Mouse (Mus musculus) forebrain, embryonic 11.5 days (tissue): ENCODE measurements around the gene Rtkn. TPM values are rescaled to one million over a fixed set of nuclear protein-coding genes. Genes with fewer than 3 reads are reported as not detected.

Experiments used
- ATAC-seq: fragments of 200-750 bp; cut with Nextera tagmentation; replicated peaks from 2 replicates; pipeline ENCODE4 v1.8.0; 2017; ENCODE audit warnings: moderate TSS enrichment; ENCODE audit not compliant: low FRiP score
- DNase-seq: peaks from one replicate; pipeline ENCODE4 v3.0.0-alpha.2; 2017; ENCODE audit warnings: low spot score
- H3K27ac ChIP-seq: fragments of 300-500 bp; sonication (generic); 2 replicates; pipeline ENCODE4 v1.5.1; 2014; ENCODE audit warnings: low read depth, low read length
- H3K27me3 ChIP-seq: fragments of 300-500 bp; sonication (generic); 2 replicates; pipeline ENCODE4 v1.6.1; 2014; ENCODE audit warnings: mild to moderate bottlenecking, low read length, mixed read lengths; ENCODE audit not compliant: control insufficient read depth, insufficient read depth
- H3K36me3 ChIP-seq: fragments of 300-500 bp; sonication (generic); 2 replicates; pipeline ENCODE4 v1.6.1; 2014; ENCODE audit warnings: mild to moderate bottlenecking, low read length, moderate library complexity, mixed read lengths; ENCODE audit not compliant: control insufficient read depth, insufficient read depth
- H3K4me1 ChIP-seq: fragments of 300-500 bp; sonication (generic); replicated peaks from 2 replicates; pipeline ENCODE4 v1.6.1; 2014; ENCODE audit warnings: low read length, mixed read lengths; ENCODE audit not compliant: control insufficient read depth, insufficient read depth
- H3K4me2 ChIP-seq: fragments of 300-500 bp; sonication (generic); 2 replicates; pipeline ENCODE4 v1.6.1; 2014; ENCODE audit warnings: low read depth, mild to moderate bottlenecking, low read length, moderate library complexity, mixed read lengths; ENCODE audit not compliant: severe bottlenecking
- H3K4me3 ChIP-seq: fragments of 300-500 bp; sonication (generic); 2 replicates; pipeline ENCODE4 v1.5.1; 2014; ENCODE audit warnings: low read depth, low read length
- H3K9ac ChIP-seq: fragments of 300-500 bp; sonication (generic); 2 replicates; pipeline ENCODE4 v1.6.1; 2014; ENCODE audit warnings: low read length
- H3K9me3 ChIP-seq: fragments of 300-500 bp; sonication (generic); 2 replicates; pipeline ENCODE4 v1.6.1; 2016; ENCODE audit warnings: low read length, mixed read lengths; ENCODE audit not compliant: control insufficient read depth
- WGBS: fragments of 180-500 bp; shearing (Covaris S2); extraction: QIAGEN DNeasy Blood & Tissue Kit; methylation state at CpG from one replicate; pipeline ENCODE4 v1.1.7; 2014; 5-methylcytosine and 5-hydroxymethylcytosine counted together
- polyA plus RNA-seq: library from polyadenylated mRNA; unstranded; fragments of >200 nt; fragmentation: Nextera tagmentation; extraction: Ambion mirVana; gene quantifications from 2 replicates; pipeline ENCODE4 v1.2.1, GENCODE M21; 2014

Gene Rtkn
- polyA plus RNA-seq, 1 experiment from 2014 or later: 23.0 TPM

- Histone ChIP-seq H3K27me3 (no peaks in the 10 kb centered on the region), H3K9ac (peak overlapping the region; percentile 54), H3K9me3 (no peaks in the 10 kb centered on the region), H3K4me1 (peaks cover 27% of the 10 kb centered on the region), H3K4me3 (0 out of 2 replicates have a peak overlapping the region, but pooled peaks have one; percentile 20), H3K27ac (no peak overlapping the region), H3K4me2 (peak overlapping the region; percentile 61; the same call in 1 of the 2 replicates), H3K36me3 (no peaks in the 10 kb centered on the region)
- WGBS: 35% methylated on average over 4 of the region's 4 CpGs
- DNase-seq (no peak), ATAC-seq (no peak)
Observed at GRCm38 (mm10) chr6:83141636-83142035, 6.4 kb downstream of the Rtkn start.

DNA sequence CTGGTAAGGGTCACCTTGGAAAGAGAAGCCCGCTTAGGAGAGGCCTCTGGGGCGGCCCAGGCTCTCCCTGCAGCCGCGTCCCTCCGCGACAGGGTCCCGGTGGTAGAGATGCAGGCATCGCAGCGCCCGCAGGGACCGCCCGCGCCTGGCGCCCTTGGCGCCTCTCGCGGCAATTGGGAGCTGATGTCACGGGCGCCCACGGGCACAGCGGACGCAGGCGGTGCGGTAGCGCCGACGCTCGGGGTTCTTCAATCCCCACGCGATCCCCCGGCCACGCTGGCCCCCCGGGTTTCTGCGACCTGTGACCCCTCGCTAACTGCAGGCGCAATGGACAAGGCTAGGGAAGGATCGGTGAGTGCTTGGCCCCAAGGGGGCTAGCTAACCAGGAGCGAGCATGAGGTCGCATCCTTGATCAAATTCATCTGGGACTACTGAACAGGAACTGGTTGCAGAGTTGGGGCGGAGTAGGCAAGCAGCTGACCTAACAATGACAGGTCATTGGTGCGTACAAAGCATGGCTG lies 7.0 kb downstream of the Rtkn start:
- 2% methylated on average over 41 of the region's 41 CpGs for WGBS
- Histone ChIP-seq H3K27me3 (no peaks in the 10 kb centered on the region), H3K4me3 (peak overlapping the region; percentile 20), H3K27ac (no peak overlapping the region), H3K4me1 (peaks cover 24% of the 10 kb centered on the region), H3K36me3 (no peaks in the 10 kb centered on the region), H3K9ac (peak overlapping the region; percentile 54), H3K4me2 (peak overlapping the region; percentile 61), H3K9me3 (no peaks in the 10 kb centered on the region)
- ATAC-seq (no peak), DNase-seq (peak; percentile 58)

DNA sequence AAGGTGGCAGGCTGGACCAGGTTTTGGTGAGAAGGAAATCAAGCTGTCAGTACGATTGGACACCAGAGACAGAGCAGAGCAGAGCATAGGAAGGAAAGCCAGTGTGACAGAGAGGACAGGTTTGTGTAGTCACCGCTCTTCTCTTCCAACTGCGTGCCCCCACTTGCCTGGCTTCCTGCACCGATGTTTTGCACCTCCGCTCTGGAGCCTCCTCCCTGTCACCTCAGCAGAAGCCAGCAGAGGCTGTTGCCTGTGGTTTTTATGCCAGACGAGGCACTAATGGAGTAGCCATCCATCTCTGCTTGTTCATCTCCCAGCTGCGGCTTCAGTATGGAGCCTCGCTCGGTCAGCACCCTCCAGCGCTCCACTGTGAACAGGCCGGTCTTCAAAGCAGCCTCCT lies 7.6 kb downstream of the Rtkn start:
- Histone ChIP-seq H3K36me3 (no peaks in the 10 kb centered on the region), H3K9me3 (no peaks in the 10 kb centered on the region), H3K27ac (no peak overlapping the region), H3K27me3 (no peaks in the 10 kb centered on the region), H3K4me2 (no peak overlapping the region), H3K4me1 (peaks cover 19% of the 10 kb centered on the region), H3K4me3 (no peak overlapping the region), H3K9ac (no peak overlapping the region)
- DNase-seq: no peak
- no peak for ATAC-seq
- 54% methylated on average over 11 of the region's 11 CpGs for whole genome bisulfite sequencing

DNA sequence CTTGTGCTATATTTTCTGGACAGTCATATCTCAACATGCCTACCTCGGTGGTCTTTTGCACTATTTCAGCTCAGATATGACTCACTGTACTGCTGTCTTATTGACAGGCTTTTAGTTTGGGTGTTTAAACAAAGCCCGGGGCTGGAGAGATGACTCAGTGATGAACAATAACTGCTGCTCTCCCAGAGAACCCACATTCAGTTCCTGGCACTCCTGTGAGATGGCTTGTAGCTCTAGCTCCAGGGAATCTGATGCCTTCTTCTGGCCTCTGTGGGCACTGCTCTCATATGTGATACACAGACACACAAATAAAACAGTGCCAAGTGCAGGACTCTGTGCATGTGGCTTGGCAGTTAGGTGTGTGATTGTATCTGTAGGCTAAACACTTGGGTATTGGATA lies 9.9 kb downstream of the Rtkn start:
- no peak for ATAC-seq
- peaks cover 8% of the 10 kb centered on the region for H3K4me1 ChIP-seq
- WGBS: 89% methylated on average over 2 of the region's 2 CpGs
- no peaks in the 10 kb centered on the region for H3K36me3 ChIP-seq
- H3K27me3 ChIP-seq: no peaks in the 10 kb centered on the region
- H3K9me3 ChIP-seq: no peaks in the 10 kb centered on the region
- no peak overlapping the region for H3K4me2 ChIP-seq
- H3K4me3 ChIP-seq: no peak overlapping the region
- no peak overlapping the region for H3K9ac ChIP-seq
- no peak overlapping the region for H3K27ac ChIP-seq
- DNase-seq: no peak

DNA sequence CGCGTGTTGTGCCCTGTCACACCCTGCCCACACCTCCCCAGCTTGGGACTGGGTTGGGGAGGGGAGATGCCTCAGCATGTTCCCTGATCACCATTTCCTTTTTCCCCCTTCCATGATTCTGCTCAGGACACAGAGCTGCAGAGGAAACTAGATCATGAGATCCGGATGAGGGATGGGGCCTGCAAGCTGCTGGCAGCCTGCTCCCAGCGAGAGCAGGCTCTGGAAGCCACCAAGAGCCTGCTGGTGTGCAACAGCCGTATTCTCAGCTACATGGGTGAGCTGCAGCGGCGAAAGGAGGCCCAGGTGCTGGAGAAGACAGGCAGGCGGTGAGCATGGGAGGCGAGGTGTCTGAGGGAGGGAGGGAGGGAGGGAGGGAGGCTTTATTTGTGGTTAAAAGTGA lies 10.5 kb downstream of the Rtkn start:
- Histone ChIP-seq H3K27me3 (no peaks in the 10 kb centered on the region), H3K9me3 (no peaks in the 10 kb centered on the region), H3K4me2 (no peak overlapping the region), H3K36me3 (no peaks in the 10 kb centered on the region; the same call in 1 of the 2 replicates), H3K9ac (no peak overlapping the region; the same call in 1 of the 2 replicates), H3K4me3 (no peak overlapping the region), H3K4me1 (peaks cover 8% of the 10 kb centered on the region), H3K27ac (no peak overlapping the region)
- DNase-seq: no peak
- WGBS: 77% methylated on average over 9 of the region's 9 CpGs
- no peak for ATAC-seq

GRCm38 (mm10) chr6:83147280-83147679 lies 12.0 kb downstream of the Rtkn start:
- no peak for DNase-seq
- Histone ChIP-seq H3K27me3 (no peaks in the 10 kb centered on the region), H3K9me3 (no peaks in the 10 kb centered on the region), H3K36me3 (no peaks in the 10 kb centered on the region; the same call in 1 of the 2 replicates), H3K9ac (no peak overlapping the region; the same call in 1 of the 2 replicates), H3K4me3 (no peak overlapping the region), H3K27ac (no peak overlapping the region), H3K4me1 (peaks cover 3% of the 10 kb centered on the region), H3K4me2 (no peak overlapping the region)
- 66% methylated on average over 7 of the region's 7 CpGs for WGBS
- no peak for ATAC-seq

GRCm38 (mm10) chr6:83151721-83152120 lies 16.5 kb downstream of the Rtkn start:
- H3K9me3 ChIP-seq: no peaks in the 10 kb centered on the region
- no peaks in the 10 kb centered on the region for H3K27me3 ChIP-seq
- no peaks in the 10 kb centered on the region; the same call in 1 of the 2 replicates for H3K36me3 ChIP-seq
- ATAC-seq: no peak
- H3K4me1 ChIP-seq: peaks cover 6% of the 10 kb centered on the region; the same call in 1 of the 2 replicates
- H3K4me3 ChIP-seq: no peak overlapping the region
- no peak overlapping the region for H3K9ac ChIP-seq
- DNase-seq: no peak
- H3K4me2 ChIP-seq: no peak overlapping the region
- H3K27ac ChIP-seq: no peak overlapping the region
- whole genome bisulfite sequencing: 32% methylated on average over 8 of the region's 8 CpGs

- Histone ChIP-seq H3K9ac (no peak overlapping the region), H3K4me2 (no peak overlapping the region), H3K27me3 (no peaks in the 10 kb centered on the region), H3K9me3 (no peaks in the 10 kb centered on the region), H3K27ac (no peak overlapping the region), H3K36me3 (no peaks in the 10 kb centered on the region; the same call in 1 of the 2 replicates), H3K4me3 (no peak overlapping the region), H3K4me1 (peaks cover 6% of the 10 kb centered on the region; the same call in 1 of the 2 replicates)
- 81% methylated on average over 12 of the region's 12 CpGs for WGBS
- DNase-seq (no peak), ATAC-seq (no peak)
Observed at GRCm38 (mm10) chr6:83153038-83153437, 17.8 kb downstream of the Rtkn start.

GRCm38 (mm10) chr6:83153485-83153884 lies 18.2 kb downstream of the Rtkn start:
- ATAC-seq (no peak), DNase-seq (no peak)
- no peak overlapping the region for H3K27ac ChIP-seq
- H3K9ac ChIP-seq: no peak overlapping the region
- no peaks in the 10 kb centered on the region for H3K27me3 ChIP-seq
- H3K4me3 ChIP-seq: no peak overlapping the region
- H3K4me1 ChIP-seq: peaks cover 6% of the 10 kb centered on the region; the same call in 1 of the 2 replicates
- H3K9me3 ChIP-seq: no peaks in the 10 kb centered on the region
- H3K36me3 ChIP-seq: no peaks in the 10 kb centered on the region; the same call in 1 of the 2 replicates
- 74% methylated on average over 5 of the region's 5 CpGs for WGBS
- H3K4me2 ChIP-seq: no peak overlapping the region
